Mouse (Mus musculus) gastrocnemius, postnatal 4 days (tissue): Measurements from ENCODE around the gene Phf2. TPM values are rescaled to one million over a fixed set of nuclear protein-coding genes. Genes with fewer than 3 reads are reported as not detected.
"Not testable (repeated sequence)": the region's sequence is repeated elsewhere in the genome, so short reads cannot be mapped to it uniquely, and the experiment has no call there.

Experiments used
- DNase-seq, 2 experiments: peaks; one replicate each; pipeline ENCODE4 v3.0.0; 2021 to 2022; ENCODE audit warnings: low spot score in 2 of 2, mixed read lengths in 2 of 2
- total RNA-seq, 2 experiments: library from RNA; stranded (reverse); gene quantifications; 2 replicates each; pipeline ENCODE4 v1.2.3; 2021

The Phf2 gene
- total RNA-seq, 2 experiments from 2014 or later = 37.4 to 41.9 TPM

DNA sequence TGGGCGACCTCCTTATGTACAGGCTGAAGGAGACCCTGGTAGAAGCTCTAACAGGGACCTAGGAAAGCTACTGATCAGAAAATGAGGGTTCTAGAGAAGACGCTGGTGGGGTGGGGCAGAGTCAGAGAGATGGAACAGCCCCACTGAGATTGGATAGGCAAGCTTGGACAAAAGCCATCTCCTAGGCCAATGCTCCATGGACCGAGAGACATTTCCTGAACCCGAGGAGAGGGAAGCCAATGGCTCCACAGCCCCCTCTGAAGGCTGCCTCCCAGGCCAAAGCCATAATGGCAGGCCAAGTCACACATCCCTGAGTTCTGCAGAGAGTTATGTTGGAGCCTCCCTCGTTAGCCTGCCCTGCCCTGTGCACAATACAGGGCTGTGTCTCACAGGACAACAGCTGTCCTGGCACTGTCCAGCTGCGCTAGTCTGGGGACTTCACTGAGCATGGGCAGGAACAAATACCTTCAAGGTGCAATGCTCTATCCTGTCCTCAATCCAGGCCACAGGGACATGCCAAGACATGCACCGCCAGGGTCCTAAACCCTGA is 60.6 kb downstream of the Phf2 start:
- peak in 1 of 2 experiments; percentile 41 for DNase-seq

GRCm38 (mm10) chr13:48809668-48810067 is 61.3 kb downstream of the Phf2 start:
- DNase-seq = not testable (repeated sequence)

- peak in 1 of 2 experiments; percentile 68 for DNase-seq
Measured at GRCm38 (mm10) chr13:48807481-48808031, 63.4 kb downstream of the Phf2 start.

DNA sequence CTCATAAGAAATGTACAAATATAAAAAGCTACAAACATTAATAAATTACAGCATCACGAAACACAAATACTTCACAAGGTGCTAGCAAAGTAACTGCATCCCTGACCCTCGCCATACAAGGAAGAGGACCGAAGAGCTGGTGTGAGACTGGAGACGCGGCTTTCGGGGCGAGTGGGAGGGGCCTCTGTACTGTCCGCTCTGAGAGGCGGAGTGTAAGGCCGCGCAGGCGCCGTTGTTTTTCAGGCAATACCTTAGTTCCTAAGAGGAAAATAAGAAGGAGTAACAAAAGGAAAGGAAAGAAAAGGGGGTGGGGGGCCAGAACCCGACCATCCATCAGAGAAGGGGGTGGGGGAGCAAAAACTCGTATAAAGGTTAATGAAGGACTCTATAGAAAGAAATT is 68.7 kb downstream of the Phf2 start:
- DNase-seq = no peak

GRCm38 (mm10) chr13:48800850-48801546 is 69.9 kb downstream of the Phf2 start:
- peak in 1 of 2 experiments; percentile 71 for DNase-seq

- no peak for DNase-seq
Measured at GRCm38 (mm10) chr13:48798256-48798771, 72.6 kb downstream of the Phf2 start.

DNA sequence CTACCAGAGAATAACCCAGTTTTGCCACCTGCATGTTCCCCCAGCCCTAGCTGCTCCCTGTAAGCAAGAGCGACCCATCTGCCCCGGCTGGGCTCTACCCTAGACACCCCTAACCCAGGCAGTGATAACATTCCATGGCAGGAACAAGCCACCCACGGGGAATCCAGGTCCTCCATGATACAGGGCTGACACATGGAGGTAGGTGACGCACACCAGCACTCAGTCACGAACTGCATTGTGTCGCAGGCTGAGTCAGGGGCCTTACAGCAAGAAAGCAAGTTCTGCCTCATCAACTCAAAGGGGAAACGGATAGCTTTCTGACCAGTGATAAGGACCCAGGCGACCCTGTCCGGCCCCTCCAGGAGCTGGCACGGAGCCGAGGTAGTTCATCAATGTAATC is 74.0 kb downstream of the Phf2 start:
- no peak for DNase-seq

DNA sequence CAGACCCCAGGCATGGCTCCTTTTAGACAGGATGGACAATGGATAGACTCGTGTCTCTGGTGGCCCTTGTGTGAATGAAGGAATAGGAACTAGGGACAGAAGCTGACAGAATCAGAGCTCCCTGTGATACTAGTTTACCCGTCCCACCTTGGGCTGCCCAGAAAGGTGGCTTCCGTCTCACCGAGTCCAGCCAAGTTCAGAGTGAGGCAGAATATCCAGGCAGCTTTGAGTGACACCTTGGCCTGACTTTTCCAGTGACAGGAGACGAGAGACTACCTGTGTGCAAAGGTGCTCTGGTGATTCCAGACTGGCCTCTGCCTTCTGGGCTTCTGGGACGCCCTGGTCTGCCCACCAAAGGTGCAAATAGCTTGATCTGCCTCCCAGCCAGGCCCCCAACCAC is 75.2 kb downstream of the Phf2 start:
- no peak for DNase-seq

- no peak for DNase-seq
Measured at GRCm38 (mm10) chr13:48784594-48785298, 86.2 kb downstream of the Phf2 start.

DNA sequence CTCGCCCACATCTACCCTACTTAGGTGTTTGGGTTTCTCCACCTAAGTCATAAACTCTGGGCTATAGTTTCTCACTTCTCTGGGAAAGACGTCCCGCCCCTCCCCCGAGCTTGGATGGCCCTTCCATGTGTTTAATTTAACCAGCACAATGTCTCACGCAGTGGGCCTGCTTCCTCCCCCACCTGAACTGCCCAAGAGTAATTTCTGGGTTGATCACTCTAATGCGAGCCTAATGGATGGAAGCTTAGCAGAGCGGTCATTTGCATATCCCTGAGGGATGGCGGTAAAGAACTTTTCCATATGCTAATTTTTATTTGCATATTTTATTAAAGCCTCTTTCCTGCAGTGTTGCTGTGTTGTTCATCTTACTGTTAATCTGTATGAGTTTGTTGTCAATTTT is 86.8 kb downstream of the Phf2 start:
- no peak for DNase-seq

DNA sequence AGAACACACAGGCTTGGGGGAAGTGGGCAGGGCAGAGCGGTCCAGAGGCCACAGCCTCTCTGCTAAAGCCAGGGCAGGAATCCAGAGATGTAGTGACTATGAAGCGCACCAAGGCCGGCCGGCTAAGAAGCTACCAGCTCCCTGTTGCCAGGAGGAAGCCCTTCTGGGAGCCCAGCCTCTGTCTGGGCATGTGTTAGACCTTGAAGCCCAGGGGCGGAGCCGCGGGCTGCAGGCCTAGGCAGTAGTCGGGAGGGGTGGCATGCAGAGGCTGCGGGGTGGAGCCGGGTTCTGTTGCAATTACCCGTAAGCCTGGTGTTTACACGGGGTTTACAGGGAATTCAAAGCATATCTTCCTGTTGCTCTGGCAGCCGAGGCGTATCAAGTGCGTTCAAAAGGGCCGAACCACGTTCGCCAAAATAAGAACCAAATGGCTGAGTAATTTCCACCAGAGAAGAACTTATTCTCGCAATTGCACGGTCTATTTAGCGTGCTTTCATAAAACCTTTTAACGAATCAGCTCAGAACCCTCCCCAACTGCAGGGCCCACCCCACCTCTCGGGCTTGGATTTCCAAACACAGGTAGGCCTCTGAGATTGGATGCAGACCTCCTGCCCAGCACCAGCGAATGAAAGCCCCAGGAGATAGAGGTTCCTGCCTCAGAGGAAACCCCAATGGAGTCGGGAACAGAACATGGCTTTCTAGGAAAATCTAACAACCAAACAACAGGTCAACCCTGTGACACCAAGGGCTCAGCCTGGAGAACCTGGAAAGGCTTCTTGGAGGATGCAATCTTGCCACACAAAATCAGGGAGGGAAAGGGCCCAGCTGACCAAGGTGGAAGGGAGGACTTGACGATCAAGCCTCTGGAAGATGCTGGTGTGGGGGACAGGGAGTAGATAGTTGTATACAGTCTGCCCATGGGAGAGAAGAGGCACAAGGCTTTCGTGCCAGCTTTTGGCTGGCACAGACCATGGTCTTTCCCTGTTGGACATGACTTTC is 87.9 kb downstream of the Phf2 start:
- no peak for DNase-seq

GRCm38 (mm10) chr13:48780345-48781010 is 90.4 kb downstream of the Phf2 start:
- no peak for DNase-seq

DNA sequence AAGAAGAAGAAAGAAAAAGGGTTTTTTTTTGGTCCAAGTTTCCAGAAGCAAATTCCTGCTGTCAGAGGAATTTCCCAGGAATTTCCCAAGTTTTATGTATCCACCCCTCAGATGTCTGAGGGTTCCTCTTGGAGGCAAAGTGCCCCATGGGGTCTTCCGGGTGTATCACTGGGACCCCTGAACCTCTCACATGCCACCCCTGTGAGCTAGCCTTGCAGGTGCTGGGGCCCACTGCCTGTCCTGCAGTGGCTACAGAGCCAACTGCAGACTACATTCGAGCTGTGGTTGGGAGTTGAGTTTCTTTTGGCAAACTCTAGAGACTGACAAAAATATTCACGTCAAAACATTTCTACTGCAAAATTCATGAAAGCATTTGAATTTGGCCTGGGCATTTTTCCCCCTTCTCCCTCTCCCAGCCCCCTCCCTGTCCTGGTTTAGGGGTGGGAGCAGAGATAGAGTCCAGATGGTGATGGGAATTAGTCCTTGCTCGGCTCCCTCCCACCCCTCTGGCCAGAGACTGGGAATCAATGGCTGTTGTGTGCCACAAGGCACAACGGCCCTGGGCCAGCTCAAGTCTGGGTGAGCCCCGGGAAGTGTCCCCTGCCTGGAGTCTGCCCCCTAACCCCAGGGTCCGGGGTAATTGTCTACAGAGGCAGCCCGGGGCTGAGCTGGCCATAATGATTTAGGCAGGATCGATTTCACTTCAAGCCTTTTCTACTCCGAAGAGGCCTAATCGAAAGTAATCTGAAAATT is 91.2 kb downstream of the Phf2 start:
- DNase-seq = peak in 1 of 2 experiments; percentile 36

DNA sequence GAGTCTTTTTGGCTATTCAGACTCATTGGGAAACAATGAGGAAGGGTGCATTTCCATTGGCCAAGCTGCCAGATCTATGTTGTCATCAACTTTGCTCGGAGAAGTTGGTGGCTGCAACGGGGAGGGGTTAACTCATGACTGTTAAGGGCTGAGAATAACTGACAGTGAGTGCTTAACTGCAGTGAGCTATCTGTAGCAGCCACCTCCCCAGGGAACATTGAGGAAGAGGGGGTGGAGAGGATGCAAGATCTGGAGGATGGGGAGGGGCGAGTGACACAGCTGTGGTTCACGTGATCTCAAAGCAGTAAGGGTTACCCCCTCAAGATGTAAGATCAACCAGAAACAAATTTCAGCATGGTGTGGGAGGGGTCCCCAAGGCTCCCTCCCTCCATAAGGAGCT is 92.8 kb downstream of the Phf2 start:
- DNase-seq = no peak

DNA sequence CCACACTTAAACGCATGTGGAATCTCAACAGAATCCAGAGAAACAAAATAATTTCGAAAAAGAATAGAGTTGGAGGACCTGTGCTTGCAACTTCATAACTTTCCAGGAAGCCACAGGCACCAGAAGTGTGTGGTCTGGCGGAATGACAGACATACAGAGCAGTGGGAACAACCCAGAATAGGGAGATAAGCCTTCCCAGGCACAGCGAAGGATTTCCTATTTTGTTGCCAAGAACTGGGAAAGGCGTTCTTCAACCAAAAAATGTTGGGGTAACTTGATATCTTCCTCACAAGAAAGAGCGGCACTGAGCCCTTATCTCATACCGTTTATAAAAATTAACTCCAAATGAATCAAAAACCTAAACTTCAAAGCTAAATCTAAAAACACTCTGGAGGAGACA is 96.4 kb downstream of the Phf2 start:
- no peak for DNase-seq

DNA sequence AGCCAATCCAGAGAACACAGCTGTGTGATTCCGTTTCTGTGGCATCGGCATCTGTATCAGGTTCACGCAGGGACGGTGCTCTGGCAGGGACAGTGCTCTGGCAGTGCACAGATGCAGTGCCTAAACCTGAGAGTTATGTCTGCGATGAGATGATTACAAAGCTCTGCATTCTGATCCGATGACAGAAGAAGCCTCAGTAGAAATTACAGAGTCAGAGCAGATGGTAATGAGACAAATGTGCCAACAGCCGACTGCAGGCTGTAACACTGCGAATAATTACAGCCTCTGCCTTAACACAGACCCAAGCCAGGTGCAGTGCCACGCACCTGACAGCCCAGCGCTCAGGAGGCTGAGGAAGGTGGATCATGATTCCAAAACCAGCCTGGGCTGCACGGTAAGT is 102.8 kb downstream of the Phf2 start:
- no peak for DNase-seq

- DNase-seq = no peak
Measured at GRCm38 (mm10) chr13:48763701-48764245, 107.1 kb downstream of the Phf2 start.

DNA sequence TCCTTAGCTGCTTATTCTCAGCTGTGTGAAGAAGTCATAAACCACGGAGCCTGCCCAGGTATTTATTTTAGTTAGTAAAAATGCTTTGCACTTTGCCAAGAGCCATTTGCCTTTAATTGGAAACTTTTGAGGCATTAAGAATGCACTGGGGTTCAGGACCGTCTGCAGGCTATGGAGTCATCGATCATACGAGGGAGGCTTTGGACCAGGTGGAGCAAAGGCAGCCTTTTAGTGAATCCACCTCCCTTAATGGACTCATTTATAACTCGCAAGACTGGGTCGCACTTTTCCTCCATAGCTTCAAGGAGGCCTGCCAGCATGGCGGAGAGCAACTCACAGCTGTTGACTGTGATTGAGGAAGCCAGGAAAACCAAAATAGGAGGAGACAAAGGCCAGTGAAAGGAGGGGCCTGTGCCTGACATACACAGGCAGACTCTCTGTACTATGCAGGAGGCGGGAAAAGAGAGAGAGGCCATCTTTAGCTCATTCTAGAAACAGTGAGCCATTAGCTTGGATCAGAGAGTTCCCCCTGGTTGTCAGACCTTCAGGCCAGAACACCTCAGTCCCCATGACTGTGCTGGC is 110.0 kb downstream of the Phf2 start:
- no peak for DNase-seq

DNA sequence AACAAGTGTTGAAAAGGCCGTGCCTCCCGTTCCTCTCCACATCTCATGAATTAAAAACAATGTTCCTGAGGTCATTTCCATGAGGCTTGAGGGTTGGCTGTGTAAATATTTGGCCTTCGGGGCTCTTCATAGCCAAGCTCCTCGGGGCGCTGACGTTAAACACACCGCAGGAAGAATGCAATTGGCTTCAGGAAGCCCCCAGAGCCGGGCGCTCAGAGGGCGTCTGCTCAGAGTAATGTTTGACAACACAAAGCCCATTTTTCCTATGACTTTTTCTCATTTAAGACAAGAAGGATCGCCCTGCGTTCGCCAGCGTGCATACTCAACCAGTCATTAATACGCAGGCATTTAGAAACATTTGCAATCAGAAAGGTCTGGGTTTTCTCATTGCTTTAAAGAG is 114.2 kb downstream of the Phf2 start:
- no peak for DNase-seq
